Mouse (Mus musculus) midbrain, embryonic 10.5 days (tissue): ENCODE measurements around the gene Max. TPM values are rescaled to one million over a fixed set of nuclear protein-coding genes. Genes with fewer than 3 reads are reported as not detected.

Experiments used
- DNase-seq: peaks from one replicate; pipeline ENCODE4 v3.0.0-alpha.2; 2017; ENCODE audit warnings: low spot score
- H3K27ac ChIP-seq: fragments of 300-500 bp; sonication (generic); replicated peaks from 2 replicates; pipeline ENCODE4 v1.5.1; 2016; ENCODE audit warnings: mild to moderate bottlenecking
- H3K27me3 ChIP-seq: fragments of 300-500 bp; sonication (generic); 2 replicates; pipeline ENCODE4 v1.6.1; 2016; ENCODE audit warnings: low read depth, mild to moderate bottlenecking; ENCODE audit not compliant: poor library complexity, severe bottlenecking
- H3K36me3 ChIP-seq: fragments of 300-500 bp; sonication (generic); 2 replicates; pipeline ENCODE4 v1.6.1; 2016; ENCODE audit warnings: mild to moderate bottlenecking, moderate library complexity
- H3K4me1 ChIP-seq: fragments of 300-500 bp; sonication (generic); 2 replicates; pipeline ENCODE4 v1.6.1; 2016
- H3K4me3 ChIP-seq: fragments of 300-500 bp; sonication (generic); 2 replicates; pipeline ENCODE4 v1.5.1; 2016; ENCODE audit warnings: mild to moderate bottlenecking, moderate library complexity
- H3K9me3 ChIP-seq: fragments of 300-500 bp; sonication (generic); replicated peaks from 2 replicates; pipeline ENCODE4 v1.6.1; 2016; ENCODE audit warnings: mild to moderate bottlenecking
- WGBS: fragments of 180-500 bp; shearing (Covaris S2); methylation state at CpG from one replicate; pipeline ENCODE4 v1.1.7; 2016; 5-methylcytosine and 5-hydroxymethylcytosine counted together
- polyA plus RNA-seq: library from polyadenylated mRNA; unstranded; fragments of >200 nt; fragmentation: Nextera tagmentation; extraction: Ambion mirVana; gene quantifications from 2 replicates; pipeline ENCODE4 v1.2.1, GENCODE M21; 2016

Gene Max
- polyA plus RNA-seq, 1 experiment from 2014 or later: 11.3 TPM

GRCm38 (mm10) chr12:76948185-76948584 is 13.8 kb downstream of the Max start:
- Histone ChIP-seq H3K36me3 (peaks cover 100% of the 10 kb centered on the region), H3K4me3 (no peak overlapping the region), H3K4me1 (no peaks in the 10 kb centered on the region), H3K9me3 (no peaks in the 10 kb centered on the region), H3K27ac (no peak overlapping the region), H3K27me3 (no peaks in the 10 kb centered on the region)
- no peak for DNase-seq
- 90% methylated on average over 2 of the region's 2 CpGs for WGBS

- Histone ChIP-seq H3K9me3 (no peaks in the 10 kb centered on the region), H3K36me3 (peaks cover 100% of the 10 kb centered on the region), H3K4me1 (no peaks in the 10 kb centered on the region), H3K4me3 (no peak overlapping the region), H3K27me3 (no peaks in the 10 kb centered on the region), H3K27ac (no peak overlapping the region)
- 95% methylated on average over 3 of the region's 3 CpGs for WGBS
- no peak for DNase-seq
Observed at GRCm38 (mm10) chr12:76947487-76947886, 14.5 kb downstream of the Max start.

- no peaks in the 10 kb centered on the region for H3K9me3 ChIP-seq
- no peaks in the 10 kb centered on the region for H3K4me1 ChIP-seq
- H3K27me3 ChIP-seq: no peaks in the 10 kb centered on the region
- peaks cover 100% of the 10 kb centered on the region for H3K36me3 ChIP-seq
- no peak overlapping the region for H3K4me3 ChIP-seq
- H3K27ac ChIP-seq: no peak overlapping the region
- no peak for DNase-seq
- 93% methylated on average over 6 of the region's 6 CpGs for WGBS
Observed at GRCm38 (mm10) chr12:76943466-76943865, 18.5 kb downstream of the Max start.

- Histone ChIP-seq H3K4me1 (no peaks in the 10 kb centered on the region), H3K4me3 (no peak overlapping the region), H3K9me3 (no peaks in the 10 kb centered on the region), H3K27me3 (no peaks in the 10 kb centered on the region), H3K36me3 (peaks cover 100% of the 10 kb centered on the region), H3K27ac (no peak overlapping the region)
- no peak for DNase-seq
- 94% methylated on average over 3 of the region's 3 CpGs for WGBS
Observed at GRCm38 (mm10) chr12:76943046-76943445, 19.0 kb downstream of the Max start.

GRCm38 (mm10) chr12:76942476-76942875 is 19.5 kb downstream of the Max start:
- Histone ChIP-seq H3K27me3 (no peaks in the 10 kb centered on the region), H3K4me3 (no peak overlapping the region), H3K9me3 (no peaks in the 10 kb centered on the region), H3K27ac (no peak overlapping the region), H3K36me3 (peaks cover 100% of the 10 kb centered on the region), H3K4me1 (no peaks in the 10 kb centered on the region)
- WGBS: 83% methylated on average over 2 of the region's 2 CpGs
- DNase-seq: no peak

GRCm38 (mm10) chr12:76941524-76941923 is 20.5 kb downstream of the Max start:
- H3K4me1 ChIP-seq: no peaks in the 10 kb centered on the region
- peaks cover 100% of the 10 kb centered on the region for H3K36me3 ChIP-seq
- no peak overlapping the region for H3K27ac ChIP-seq
- DNase-seq: no peak
- H3K4me3 ChIP-seq: no peak overlapping the region
- no peaks in the 10 kb centered on the region for H3K27me3 ChIP-seq
- WGBS: 80% methylated on average over 2 of the region's 2 CpGs
- no peaks in the 10 kb centered on the region for H3K9me3 ChIP-seq

- Histone ChIP-seq H3K9me3 (no peaks in the 10 kb centered on the region), H3K4me3 (no peak overlapping the region), H3K27me3 (no peaks in the 10 kb centered on the region), H3K4me1 (no peaks in the 10 kb centered on the region), H3K36me3 (peaks cover 81% of the 10 kb centered on the region), H3K27ac (no peak overlapping the region)
- WGBS: 93% methylated on average over 6 of the region's 6 CpGs
- no peak for DNase-seq
Observed at GRCm38 (mm10) chr12:76938013-76938412, 24.0 kb downstream of the Max start.

GRCm38 (mm10) chr12:76936211-76936610 is 25.8 kb downstream of the Max start:
- no peaks in the 10 kb centered on the region for H3K4me1 ChIP-seq
- H3K27ac ChIP-seq: no peak overlapping the region
- H3K27me3 ChIP-seq: no peaks in the 10 kb centered on the region
- no peaks in the 10 kb centered on the region for H3K9me3 ChIP-seq
- H3K36me3 ChIP-seq: peaks cover 68% of the 10 kb centered on the region
- H3K4me3 ChIP-seq: no peak overlapping the region
- no peak for DNase-seq
- WGBS: 93% methylated on average over 10 of the region's 10 CpGs

GRCm38 (mm10) chr12:76934438-76934837 is 27.6 kb downstream of the Max start:
- H3K9me3 ChIP-seq: no peaks in the 10 kb centered on the region
- 90% methylated on average over 3 of the region's 3 CpGs for WGBS
- no peak overlapping the region for H3K4me3 ChIP-seq
- peaks cover 53% of the 10 kb centered on the region for H3K36me3 ChIP-seq
- H3K27ac ChIP-seq: no peak overlapping the region
- H3K27me3 ChIP-seq: no peaks in the 10 kb centered on the region
- DNase-seq: no peak
- H3K4me1 ChIP-seq: peaks cover 4% of the 10 kb centered on the region; the same call in 1 of the 2 replicates

GRCm38 (mm10) chr12:76932688-76933060 is 29.3 kb downstream of the Max start:
- WGBS: 88% methylated on average over 6 of the region's 6 CpGs
- H3K36me3 ChIP-seq: peaks cover 35% of the 10 kb centered on the region
- H3K27ac ChIP-seq: no peak overlapping the region
- H3K9me3 ChIP-seq: no peaks in the 10 kb centered on the region
- DNase-seq: no peak
- H3K4me1 ChIP-seq: peaks cover 6% of the 10 kb centered on the region; the same call in 1 of the 2 replicates
- H3K4me3 ChIP-seq: no peak overlapping the region
- no peaks in the 10 kb centered on the region for H3K27me3 ChIP-seq

GRCm38 (mm10) chr12:76931739-76932687 is 30.0 kb downstream of the Max start:
- no peak for DNase-seq

GRCm38 (mm10) chr12:76930177-76930576 is 31.8 kb downstream of the Max start:
- 63% methylated on average over 6 of the region's 6 CpGs for WGBS
- Histone ChIP-seq H3K27ac (no peak overlapping the region), H3K27me3 (no peaks in the 10 kb centered on the region), H3K9me3 (no peaks in the 10 kb centered on the region), H3K36me3 (peaks cover 12% of the 10 kb centered on the region), H3K4me3 (no peak overlapping the region), H3K4me1 (peaks cover 6% of the 10 kb centered on the region; the same call in 1 of the 2 replicates)
- DNase-seq: no peak

More at GRCm38 (mm10) chr12:76931739-76932687, 30.0 kb downstream of the Max start:
- Histone ChIP-seq H3K4me1 (peaks cover 6% of the 10 kb centered on the region; the same call in 1 of the 2 replicates), H3K9me3 (no peaks in the 10 kb centered on the region), H3K4me3 (no peak overlapping the region), H3K27me3 (no peaks in the 10 kb centered on the region), H3K36me3 (peaks cover 29% of the 10 kb centered on the region), H3K27ac (peak overlapping the region; percentile 38; the same call in 1 of the 2 replicates)
- 88% methylated on average over 14 of the region's 14 CpGs for WGBS

GRCm38 (mm10) chr12:76927539-76927938 is 34.5 kb downstream of the Max start:
- Histone ChIP-seq H3K4me1 (peaks cover 6% of the 10 kb centered on the region; the same call in 1 of the 2 replicates), H3K9me3 (no peaks in the 10 kb centered on the region), H3K27me3 (no peaks in the 10 kb centered on the region), H3K4me3 (no peak overlapping the region), H3K36me3 (peaks cover 6% of the 10 kb centered on the region; the same call in 1 of the 2 replicates), H3K27ac (no peak overlapping the region)
- 68% methylated on average over 10 of the region's 10 CpGs for WGBS
- DNase-seq: no peak
